Mouse (Mus musculus): ENCODE results near the gene Xirp1.

The Xirp1 gene

DNA sequence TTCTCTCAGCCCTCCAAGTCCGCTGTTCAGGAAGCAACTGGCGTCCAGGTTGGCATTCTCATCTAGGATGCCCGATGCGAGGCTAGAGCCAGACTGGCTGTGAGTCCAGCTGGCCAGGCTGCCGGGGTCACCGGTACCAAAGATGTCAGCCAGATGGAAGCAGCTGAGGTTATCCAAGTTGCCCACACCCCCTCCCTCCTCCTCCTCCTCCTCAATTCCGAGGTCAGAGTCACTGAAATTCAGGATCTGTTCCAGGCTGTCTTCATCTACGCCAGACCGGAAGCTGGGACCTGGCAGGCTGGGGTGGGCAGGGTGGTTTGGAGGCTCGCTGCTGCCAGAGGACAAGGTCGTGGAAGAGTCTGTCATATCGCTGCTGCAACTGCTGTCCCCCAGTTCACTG, 50.8 kb downstream of the Xirp1 start:
- in situ Hi-C loops (cut with MseI, MboI): loop anchor here in 1 of 2 experiments (5.0 kb wide), 1 partner anchor 40 kb away; no protein-coding TSS in a partner anchor

DNA sequence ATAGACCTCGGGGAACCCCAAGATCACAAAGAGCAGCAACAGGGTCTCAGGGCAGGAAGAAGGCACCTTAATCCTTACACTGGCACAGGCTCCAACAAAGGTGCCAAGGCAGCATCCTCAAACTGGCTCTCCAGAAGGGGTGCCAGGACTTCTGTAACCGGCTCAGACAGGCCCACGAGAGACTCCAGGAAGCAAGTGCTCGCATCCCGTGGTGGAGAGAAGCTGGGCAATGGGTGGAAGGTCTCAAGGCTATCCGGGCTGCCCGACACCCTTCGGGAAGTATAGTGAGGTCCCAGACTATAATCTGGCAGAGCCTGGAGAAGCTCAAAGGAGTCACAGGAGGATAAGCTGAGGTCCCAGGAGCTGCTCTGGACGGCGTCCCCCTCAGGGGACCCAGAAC, 51.2 kb downstream of the Xirp1 start:
- in situ Hi-C loops (cut with MseI, MboI): loop anchor here in 1 of 2 experiments (5.0 kb wide), 1 partner anchor 40 kb away; no protein-coding TSS in a partner anchor

- in situ Hi-C loops (cut with MseI, MboI): loop anchor here in 1 of 2 experiments (5.0 kb wide), 1 partner anchor 41 kb away; no protein-coding TSS in a partner anchor
Measured at GRCm38 (mm10) chr9:119970763-119971656, 52.4 kb downstream of the Xirp1 start.

DNA sequence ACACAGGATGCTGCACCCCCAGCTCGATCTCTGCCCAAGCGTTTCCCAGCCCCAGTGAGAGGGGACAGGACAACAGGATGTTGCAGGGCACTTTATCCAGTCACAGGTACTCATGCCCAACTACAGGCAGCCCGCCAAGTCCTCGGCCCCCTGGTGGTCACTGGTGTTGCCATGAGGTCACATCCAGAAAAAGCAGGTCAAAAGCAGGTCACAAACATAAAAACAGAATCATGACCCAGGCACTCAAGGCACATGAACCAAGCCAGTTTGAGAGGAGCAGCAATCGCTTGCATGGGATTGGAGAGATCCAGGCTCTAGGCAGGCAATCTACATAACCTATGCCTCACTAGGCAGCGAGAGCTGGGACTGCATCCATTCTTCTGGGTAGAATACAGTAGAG, 53.2 kb downstream of the Xirp1 start:
- in situ Hi-C loops (cut with MseI, MboI): loop anchor here in 1 of 2 experiments (5.0 kb wide), 1 partner anchor 42 kb away; no protein-coding TSS in a partner anchor

DNA sequence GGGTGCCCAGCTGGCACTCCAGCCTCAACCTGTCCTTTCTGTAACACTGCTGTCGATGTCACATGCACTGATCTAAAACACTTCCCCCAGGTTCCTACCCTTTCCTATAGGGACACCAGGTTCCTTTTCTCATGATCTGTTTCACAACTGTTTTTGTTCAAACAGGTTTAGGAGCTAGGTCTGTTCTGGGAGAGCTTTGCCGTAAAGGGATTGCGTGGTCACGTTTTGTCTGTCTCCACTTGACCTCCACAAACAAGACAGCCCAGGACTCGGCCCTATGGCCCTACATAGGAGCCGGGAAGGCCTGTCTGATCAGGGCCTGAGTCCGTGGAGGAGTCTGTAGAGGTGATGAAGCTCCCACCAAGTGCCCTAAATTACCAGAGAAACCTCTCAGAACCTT, 53.6 kb downstream of the Xirp1 start:
- in situ Hi-C loops (cut with MseI, MboI): loop anchor here in 1 of 2 experiments (5.0 kb wide), 1 partner anchor 42 kb away; no protein-coding TSS in a partner anchor

GRCm38 (mm10) chr9:119966221-119966910, 57.0 kb downstream of the Xirp1 start:
- in situ Hi-C loops (cut with MseI, MboI): no loop called here

GRCm38 (mm10) chr9:119965186-119965585, 58.2 kb downstream of the Xirp1 start:
- in situ Hi-C loops (cut with MseI, MboI): no loop called here

GRCm38 (mm10) chr9:119964206-119964605, 59.2 kb downstream of the Xirp1 start:
- in situ Hi-C loops (cut with MseI, MboI): no loop called here
